In genomic region chr10:4100007-4100406, GRCm38 (mm10) we compare ENCODE assay signal across 20 mouse cellular contexts.
DNase-seq lines count a peak whose midpoint lies in the region; ATAC-seq and TF ChIP-seq lines count a peak whose summit lies in the region.
"Had no signal": no experiment of that assay in that cellular context is flagged by ENCODE, and none has a peak within 500 bp of the region (broad histone marks: within the 10 kb centered on the region; RNA-seq: fewer than 3 reads in every experiment).

No protein-coding gene starts in this region.

- H3K4me2 ChIP-seq in liver, postnatal 0 days (ENCODE audit: low read depth, low read length), result no peak overlapping the region
- no peak overlapping the region for H3K4me2 ChIP-seq in liver, embryonic 11.5 days
- no peak overlapping the region for H3K4me2 ChIP-seq in CH12.LX (ENCODE audit: insufficient read depth, low read depth, poor library complexity, severe bottlenecking)
- H3K4me2 ChIP-seq: lung, embryonic 14.5 days; midbrain, embryonic 11.5 days; neural tube, embryonic 13.5 days had no signal

- no peaks in the 10 kb centered on the region for H3K9me3 ChIP-seq in liver, postnatal 0 days (ENCODE audit: low read length)
- no peaks in the 10 kb centered on the region for H3K9me3 ChIP-seq in liver, embryonic 11.5 days (ENCODE audit: control insufficient read depth, low read length)
- no peaks in the 10 kb centered on the region for H3K9me3 ChIP-seq in CH12.LX (replicated peaks; ENCODE audit: low read length)
- H3K9me3 ChIP-seq: forebrain, embryonic 10.5 days; neural tube, embryonic 13.5 days had no signal

- peaks cover 3% of the 10 kb centered on the region for H3K36me3 ChIP-seq in liver, postnatal 0 days (replicated peaks; ENCODE audit: insufficient read depth, low read length)
- H3K36me3 ChIP-seq in liver, embryonic 11.5 days (ENCODE audit: control insufficient read depth, insufficient read depth, low read length), result peaks cover 19% of the 10 kb centered on the region
- peaks cover 53 to 87% of the 10 kb centered on the region in 2 experiments for H3K36me3 ChIP-seq in CH12.LX (replicated peaks in 1 of 2; ENCODE audit: control insufficient read depth in 1 of 2, insufficient read depth in 1 of 2, low read length in 1 of 2)
- H3K36me3 ChIP-seq: neural tube, embryonic 13.5 days had no signal

- no peak overlapping the region for H3K27ac ChIP-seq in liver, postnatal 0 days (ENCODE audit: low read depth)
- H3K27ac ChIP-seq in liver, embryonic 11.5 days (ENCODE audit: low read depth, low read length), result no peak overlapping the region
- no peak overlapping the region for H3K27ac ChIP-seq in CH12.LX (ENCODE audit: insufficient read depth, low read depth)
- H3K27ac ChIP-seq: forebrain, embryonic 10.5 days; kidney, postnatal 0 days; layer of hippocampus, adult 2 months; neural tube, embryonic 13.5 days had no signal

- TF ChIP-seq EP300 in liver, postnatal 0 days (IDR thresholded peaks at IDR 0.05; ENCODE audit: low read depth), result no peak
- TF ChIP-seq EP300 in CH12.LX (IDR thresholded peaks at IDR 0.05; ENCODE audit: low read length), result peak; percentile 53; the same call in 1 of the 2 replicates

- no peak for TF ChIP-seq CTCF in liver, postnatal 0 days (IDR thresholded peaks at IDR 0.05; ENCODE audit: low read depth)
- TF ChIP-seq CTCF in CH12.LX (conservative IDR thresholded peaks at IDR 0.05 in 1 of 2, IDR thresholded peaks at IDR 0.05 in 1 of 2; ENCODE audit: low read depth in 2 of 2, low read length in 2 of 2), result no peak

- no peaks in the 10 kb centered on the region for H3K27me3 ChIP-seq in liver, postnatal 0 days (ENCODE audit: insufficient read depth, low read length)
- H3K27me3 ChIP-seq in liver, embryonic 11.5 days (replicated peaks; ENCODE audit: control insufficient read depth, insufficient read depth, low read length), result no peaks in the 10 kb centered on the region
- no peaks in the 10 kb centered on the region for H3K27me3 ChIP-seq in CH12.LX (replicated peaks)
- H3K27me3 ChIP-seq: neural tube, embryonic 13.5 days had no signal

- ATAC-seq in liver, postnatal 0 days, result peak; percentile 38; the same call in 1 of the 2 replicates
- ATAC-seq in liver, embryonic 11.5 days (replicated peaks; ENCODE audit: low FRiP score), result no peak
- 0 out of 2 replicates have a peak, but pooled peaks have one; percentile 38 for ATAC-seq in megakaryocyte, adult 5-6 weeks (ENCODE audit: poor library complexity, severe bottlenecking)
- ATAC-seq: intestine, postnatal 0 days had no signal

- H3K79me2 ChIP-seq in CH12.LX (replicated peaks; ENCODE audit: control insufficient read depth, extremely low read depth, insufficient read depth, poor library complexity, severe bottlenecking), result no peaks in the 10 kb centered on the region

- DNase-seq in liver, postnatal 0 days, result no peak
- DNase-seq in liver, embryonic 11.5 days (ENCODE audit: low spot score), result no peak
- DNase-seq in CH12.LX (ENCODE audit: extremely low read depth), result peak; percentile 79
- peak; percentile 82 for DNase-seq in thymus, postnatal 14 days
- DNase-seq in cerebellum, postnatal 10 days, result no peak
- no peak for DNase-seq in testis, postnatal 14 days (ENCODE audit: low spot score)
- no peak for DNase-seq in urinary bladder, postnatal 14 days (ENCODE audit: low spot score)
- DNase-seq: adrenal gland, postnatal 25 days; cerebellum, adult 8-10 months; left cerebral cortex, postnatal 4 days; lung, embryonic 14.5 days; lung, postnatal 4 days; right cerebral cortex, postnatal 14 days had no signal

- in situ Hi-C loops in CH12.LX (cut with MboI; ENCODE audit: low pct_ligation_motif_present, low pct_unique_long_range_greater_than_20kb, low sequenced_read_pairs), result no loop called here

- H3K4me1 ChIP-seq in liver, postnatal 0 days (ENCODE audit: insufficient read depth), result peaks cover 3% of the 10 kb centered on the region; the same call in 1 of the 2 replicates
- peaks cover 3% of the 10 kb centered on the region; the same call in 1 of the 2 replicates for H3K4me1 ChIP-seq in liver, embryonic 11.5 days (replicated peaks; ENCODE audit: control insufficient read depth, insufficient read depth, low read length)
- peaks cover 0 to 35% of the 10 kb centered on the region in 2 experiments; a peak in 2 of 4 replicates for H3K4me1 ChIP-seq in CH12.LX (ENCODE audit: control insufficient read depth in 1 of 2, insufficient read depth in 2 of 2)
- H3K4me1 ChIP-seq: forebrain, embryonic 10.5 days had no signal

- H3K4me3 ChIP-seq in liver, postnatal 0 days (ENCODE audit: low read depth, low read length), result no peak overlapping the region
- H3K4me3 ChIP-seq in liver, embryonic 11.5 days (ENCODE audit: low read depth, low read length), result no peak overlapping the region
- no peak overlapping the region for H3K4me3 ChIP-seq in CH12.LX (replicated peaks in 1 of 3; ENCODE audit: low read depth in 2 of 3, low read length in 2 of 3, poor library complexity in 1 of 3)
- H3K4me3 ChIP-seq: forebrain, embryonic 10.5 days; layer of hippocampus, adult 2 months; neural tube, embryonic 13.5 days had no signal

- TF ChIP-seq RAD21 in CH12.LX (IDR thresholded peaks at IDR 0.05; ENCODE audit: low read depth, low read length), result no peak

- TF ChIP-seq POLR2A in CH12.LX (IDR thresholded peaks at IDR 0.05; ENCODE audit: low read depth, low read length), result no peak

- dilution Hi-C loops in CH12.LX (cut with MboI; ENCODE audit: extremely low pct_ligation_motif_present, extremely low pct_unique_long_range_greater_than_20kb, low sequenced_read_pairs), result no loop called here

- WGBS in liver, postnatal 0 days (ENCODE audit: insufficient replicate concordance), result 78% methylated on average over 6 of the region's 6 CpGs
- 87% methylated on average over 6 of the region's 6 CpGs for WGBS in liver, embryonic 11.5 days

- no peak overlapping the region for H3K9ac ChIP-seq in liver, postnatal 0 days (replicated peaks)
- no peak overlapping the region for H3K9ac ChIP-seq in liver, embryonic 11.5 days (ENCODE audit: low read depth, low read length)
- no peak overlapping the region for H3K9ac ChIP-seq in CH12.LX (ENCODE audit: insufficient read depth, low read depth)
- H3K9ac ChIP-seq: lung, embryonic 14.5 days; neural tube, embryonic 13.5 days had no signal

TF ChIP-seq in CH12.LX, 34 proteins besides CTCF, POLR2A, EP300 and RAD21:
- TF ChIP-seq GABPA (IDR thresholded peaks at IDR 0.05; ENCODE audit: insufficient replicate concordance, low read depth, low read length) (no peak), SIN3A (IDR thresholded peaks at IDR 0.05; ENCODE audit: low read length) (no peak), ELF1 (IDR thresholded peaks at IDR 0.05; ENCODE audit: low read depth, low read length) (no peak), NELFE (IDR thresholded peaks at IDR 0.05; ENCODE audit: low read depth, low read length) (no peak), JUND (conservative IDR thresholded peaks at IDR 0.05; ENCODE audit: low read depth, low read length) (no peak), ETS1 (conservative IDR thresholded peaks at IDR 0.05; ENCODE audit: low read depth, low read length) (peak; percentile 39), ZKSCAN1 (IDR thresholded peaks at IDR 0.05; ENCODE audit: borderline replicate concordance, low read depth, low read length) (no peak), NRF1 (IDR thresholded peaks at IDR 0.05; ENCODE audit: low read depth, low read length) (no peak), IRF4 (IDR thresholded peaks at IDR 0.05; ENCODE audit: low read depth, low read length) (no peak), MAFK (IDR thresholded peaks at IDR 0.05; ENCODE audit: insufficient replicate concordance, low read length) (0 out of 2 replicates have a peak, but pooled peaks have one; percentile 5), UBTF (IDR thresholded peaks at IDR 0.05; ENCODE audit: low read depth, low read length) (no peak), ZNF384 (IDR thresholded peaks at IDR 0.05; ENCODE audit: low read depth, low read length) (no peak), KAT2A (IDR thresholded peaks at IDR 0.05; ENCODE audit: insufficient replicate concordance, low read length) (no peak), CHD2 (IDR thresholded peaks at IDR 0.05; ENCODE audit: low read length) (no peak), MYC (IDR thresholded peaks at IDR 0.05; ENCODE audit: low read depth, low read length) (0 out of 2 replicates have a peak, but pooled peaks have one; percentile 9), BHLHE40 (IDR thresholded peaks at IDR 0.05; ENCODE audit: low read depth, low read length) (peak; percentile 31; the same call in 1 of the 2 replicates), MAZ (IDR thresholded peaks at IDR 0.05; ENCODE audit: low read depth, low read length) (no peak), MXI1 (IDR thresholded peaks at IDR 0.05; ENCODE audit: low read depth, low read length) (no peak), PAX5 (IDR thresholded peaks at IDR 0.05; ENCODE audit: low read length) (no peak), ZC3H11A (IDR thresholded peaks at IDR 0.05; ENCODE audit: low read depth, low read length) (no peak), MAX (IDR thresholded peaks at IDR 0.05; ENCODE audit: low read length) (no peak), USF1 (IDR thresholded peaks at IDR 0.05; ENCODE audit: low read depth, low read length) (no peak), TBP (conservative IDR thresholded peaks at IDR 0.05; ENCODE audit: low read depth, low read length) (no peak), ZMIZ1 (IDR thresholded peaks at IDR 0.05; ENCODE audit: low read depth, low read length) (no peak), SMC3 (IDR thresholded peaks at IDR 0.05; ENCODE audit: low read depth, low read length) (no peak), JUN (IDR thresholded peaks at IDR 0.05; ENCODE audit: insufficient read depth, low read depth, low read length) (no peak), MEF2A (IDR thresholded peaks at IDR 0.05; ENCODE audit: borderline replicate concordance, low read depth, low read length) (no peak), USF2 (conservative IDR thresholded peaks at IDR 0.05; ENCODE audit: low read depth, low read length) (no peak), RCOR1 (conservative IDR thresholded peaks at IDR 0.05; ENCODE audit: low read depth, low read length) (no peak), E2F4 (IDR thresholded peaks at IDR 0.05; ENCODE audit: insufficient replicate concordance, low read depth, low read length) (no peak), CHD1 (IDR thresholded peaks at IDR 0.05; ENCODE audit: low read depth, low read length) (no peak), POLR2AphosphoS2 (IDR thresholded peaks at IDR 0.05; ENCODE audit: low read depth, low read length) (no peak), HCFC1 (IDR thresholded peaks at IDR 0.05; ENCODE audit: low read depth, low read length) (no peak), TCF12 (IDR thresholded peaks at IDR 0.05; ENCODE audit: low read depth, low read length) (peak; percentile 81)
TF ChIP-seq in CH12.LX: peak in this region for 5.

Comparison
In these comparisons a context has a peak if more than half of its experiments do, and no peak if none do; other contexts are left out.
1. DNase-seq: peak in CH12.LX (single experiment) and thymus, postnatal 14 days (single experiment); none in liver, postnatal 0 days (single experiment), liver, embryonic 11.5 days (single experiment), cerebellum, postnatal 10 days (0 of 2), testis, postnatal 14 days (single experiment) and urinary bladder, postnatal 14 days (single experiment).